Mouse (Mus musculus): ENCODE data around the gene Cfhr2.
A peak's percentile ranks its signal among the peaks of the same experiment; 100 is the strongest.
"Not testable (repeated sequence)": the region's sequence is repeated elsewhere in the genome, so short reads cannot be mapped to it uniquely, and the experiment has no call there.

Cfhr2 gene

GRCm38 (mm10) chr1:139858548-139858947 lies at the start of gene Cfhr2:
TSS of gene Cfhr2 (minus strand) at chr1:139858702.
- no peak for DNase-seq (ENCODE audit: low read depth, low spot score)

DNA sequence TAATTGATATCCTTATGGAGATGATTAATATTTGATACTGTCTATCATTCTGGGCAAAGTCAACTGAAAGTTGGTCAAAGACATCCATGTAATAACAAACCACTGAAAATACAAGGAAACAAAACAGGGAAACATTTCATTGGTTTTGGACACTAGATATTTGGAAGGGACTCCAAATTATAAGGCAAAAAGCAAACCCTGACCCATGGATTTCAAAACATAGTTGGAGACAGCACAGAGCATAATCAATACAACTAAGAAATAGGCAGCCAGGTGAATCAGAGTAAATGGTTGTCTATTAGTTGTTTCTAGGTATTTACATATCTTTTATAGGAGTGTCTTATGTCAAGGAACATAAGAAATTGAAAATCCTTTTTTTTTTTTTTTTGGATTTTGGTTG lies 5.2 kb upstream of the Cfhr2 start:
- DNase-seq (ENCODE audit: low read depth, low spot score): no peak

GRCm38 (mm10) chr1:139860176-139860575 lies 1.7 kb upstream of the Cfhr2 start:
- no peak for DNase-seq (ENCODE audit: low read depth, low spot score)

GRCm38 (mm10) chr1:139839699-139840098 lies 18.8 kb downstream of the Cfhr2 start:
- DNase-seq (ENCODE audit: low read depth, low spot score): no peak

DNA sequence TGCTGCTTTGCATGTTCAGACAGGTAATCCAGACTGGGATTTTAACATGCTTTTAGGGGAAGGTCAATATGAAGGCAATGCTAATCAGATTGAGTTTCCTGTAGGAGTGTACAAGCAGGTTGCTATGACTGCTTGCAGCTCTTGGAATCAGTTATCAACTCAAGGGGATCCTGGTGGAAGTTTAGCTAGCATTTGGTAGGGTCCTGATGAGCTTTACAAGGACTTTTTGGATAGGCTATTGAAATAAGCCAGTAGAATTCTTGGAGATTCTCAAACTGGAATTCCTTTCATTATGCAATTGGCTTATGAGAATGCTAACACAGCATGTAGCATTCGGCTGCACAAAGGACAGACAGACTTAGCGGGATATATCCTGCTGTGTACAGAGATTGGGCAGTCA lies 19.2 kb downstream of the Cfhr2 start:
- DNase-seq (ENCODE audit: low read depth, low spot score): peak; percentile 13

DNA sequence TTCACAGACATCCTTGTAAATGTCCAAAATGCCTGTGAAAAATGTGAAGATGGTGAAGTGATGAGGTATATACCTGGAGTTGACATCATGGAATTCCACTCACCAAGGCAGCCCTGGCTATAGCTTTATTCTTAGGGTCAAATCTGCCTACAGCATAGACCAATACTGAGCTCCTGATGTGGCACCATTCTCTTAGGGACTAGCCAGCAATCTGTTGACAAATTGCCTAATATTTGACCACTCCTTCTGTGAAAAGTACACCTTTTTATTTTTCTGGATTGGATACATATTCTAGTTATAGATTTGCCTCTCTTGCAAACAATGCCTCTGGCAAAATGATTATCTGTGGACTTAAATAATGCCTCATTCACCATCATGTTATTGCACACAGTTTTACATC lies 49.9 kb downstream of the Cfhr2 start:
- no peak for DNase-seq (ENCODE audit: low read depth, low spot score)

GRCm38 (mm10) chr1:139781143-139781542 lies 77.4 kb downstream of the Cfhr2 start, which contains the start of gene Gm4788:
TSS of gene Gm4788 (minus strand) at chr1:139781243.
- no peak for DNase-seq (ENCODE audit: low read depth, low spot score)

DNA sequence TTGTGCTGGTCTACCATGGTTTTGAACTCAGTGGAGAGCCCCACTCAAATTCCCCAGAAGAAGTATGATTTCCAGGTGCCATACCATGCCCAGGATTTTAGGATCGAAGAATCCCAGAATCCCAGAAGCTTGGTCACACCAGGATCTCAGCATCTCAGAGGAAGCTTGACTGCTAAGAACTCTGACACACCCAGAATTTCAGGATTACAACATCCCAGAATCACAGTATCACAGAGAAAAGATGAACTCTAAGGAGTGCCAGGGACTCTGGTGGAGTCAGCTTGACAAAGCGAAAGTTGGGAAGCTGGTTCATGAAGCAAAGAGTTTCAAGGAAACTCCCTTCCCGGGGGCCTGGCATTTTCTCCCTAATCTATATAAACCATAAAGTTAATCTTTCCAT lies 88.6 kb downstream of the Cfhr2 start:
- not testable (repeated sequence) for DNase-seq (ENCODE audit: low read depth, low spot score)

Data from ES-CJ7 (cell line).